Mouse (Mus musculus) small intestine, adult 2 months (tissue): ENCODE data around the gene 1700067P10Rik. TPM values are rescaled to one million over a fixed set of nuclear protein-coding genes. Genes with fewer than 3 reads are reported as not detected.
A peak's percentile ranks its signal among the peaks of the same experiment; 100 is the strongest.

Experiments
- H3K27ac ChIP-seq: fragments of 200-500 bp; 2 replicates; pipeline ENCODE4 v1.5.1; 2012; ENCODE audit warnings: low read depth, low read length, control low read depth, inconsistent platforms; ENCODE audit not compliant: insufficient read depth
- H3K27me3 ChIP-seq: fragments of 200-500 bp; 2 replicates; pipeline ENCODE4 v1.6.1; 2012; ENCODE audit warnings: mild to moderate bottlenecking, moderate library complexity, low read length, inconsistent platforms; ENCODE audit not compliant: control insufficient read depth, insufficient read depth
- H3K36me3 ChIP-seq: fragments of 200-500 bp; 2 replicates; pipeline ENCODE4 v1.6.1; 2012; ENCODE audit warnings: mild to moderate bottlenecking, low read length, control low read depth, inconsistent platforms; ENCODE audit not compliant: control insufficient read depth, insufficient read depth
- H3K4me1 ChIP-seq: fragments of 200-500 bp; 2 replicates; pipeline ENCODE4 v1.6.1; 2012; ENCODE audit warnings: low read length, inconsistent platforms, mixed read lengths; ENCODE audit not compliant: control insufficient read depth, insufficient read depth, insufficient read length
- H3K4me3 ChIP-seq: fragments of 200-500 bp; 2 replicates; pipeline ENCODE4 v1.5.1; 2012; ENCODE audit warnings: low read depth, mild to moderate bottlenecking, control low read depth, inconsistent platforms, low read length, moderate library complexity
- CTCF ChIP-seq: fragments of 200-500 bp; IDR thresholded peaks from 2 replicates; pipeline ENCODE4 v1.5.1; 2012; ENCODE audit warnings: low read depth, mild to moderate bottlenecking, control low read depth, inconsistent platforms, low read length, moderate library complexity, mixed read lengths; ENCODE audit not compliant: insufficient replicate concordance, insufficient read length; ENCODE audit errors: extremely low read depth
- POLR2A ChIP-seq: fragments of 200-500 bp; IDR thresholded peaks from 2 replicates; pipeline ENCODE4 v1.6.1; 2012; ENCODE audit warnings: low read depth, mild to moderate bottlenecking, control low read depth, inconsistent platforms, low read length, moderate library complexity
- WGBS: fragments of 180-500 bp; shearing (Covaris S2); methylation state at CpG from one replicate; pipeline ENCODE4 v1.1.7; 2018; 5-methylcytosine and 5-hydroxymethylcytosine counted together
- polyA plus RNA-seq: library from polyadenylated mRNA; depleted of rRNA; stranded (reverse); fragments of >200 nt; gene quantifications from 2 replicates; pipeline ENCODE4 v1.2.3, GENCODE M21; 2012

Gene 1700067P10Rik
- polyA plus RNA-seq, 1 experiment: not detected

DNA sequence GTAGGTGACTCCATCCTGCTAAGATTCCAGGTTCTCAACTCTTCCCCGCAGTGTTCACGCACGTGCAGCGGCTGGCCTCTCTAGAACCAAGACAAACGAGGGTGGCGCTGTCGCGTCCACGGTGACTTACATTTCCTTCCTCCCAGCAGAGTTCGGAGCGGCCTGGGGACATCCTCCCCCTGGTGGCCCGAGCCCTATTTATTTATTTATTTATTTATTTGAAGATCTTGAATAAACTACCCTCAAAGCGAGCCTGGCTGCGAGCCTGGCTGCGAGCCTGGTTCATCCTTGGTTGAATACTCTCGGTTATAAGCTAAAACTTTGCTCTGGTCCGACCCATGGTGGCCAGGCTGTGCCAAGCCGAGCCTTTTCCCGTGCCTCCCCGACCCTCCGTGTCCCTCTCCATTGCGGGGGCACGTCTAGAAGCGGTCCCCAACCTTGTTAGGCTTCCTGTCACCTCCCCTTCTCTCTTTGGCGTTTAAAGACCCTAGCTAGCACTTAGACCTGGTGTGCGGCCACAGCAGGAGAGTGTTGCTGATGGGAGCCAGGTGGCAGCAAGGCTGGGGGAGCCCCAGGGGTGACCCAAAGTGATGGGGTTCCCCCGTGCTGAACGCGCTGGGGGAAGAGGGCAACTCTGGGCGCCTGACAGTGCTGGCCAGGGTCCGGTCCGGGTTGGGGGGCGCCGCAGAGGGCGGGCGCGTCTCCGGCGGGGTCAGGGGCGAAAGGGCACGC is 8.1 kb downstream of the 1700067P10Rik start:
- peaks cover 9% of the 10 kb centered on the region for H3K4me1 ChIP-seq
- H3K27me3 ChIP-seq: peaks cover 49% of the 10 kb centered on the region
- peak overlapping the region; percentile 21 for H3K4me3 ChIP-seq
- no peak overlapping the region for H3K27ac ChIP-seq
- no peaks in the 10 kb centered on the region for H3K36me3 ChIP-seq
- WGBS: 3% methylated on average over 39 of the region's 41 CpGs
- no peak for TF ChIP-seq POLR2A
- TF ChIP-seq CTCF: peak; percentile 47; the same call in 1 of the 2 replicates

DNA sequence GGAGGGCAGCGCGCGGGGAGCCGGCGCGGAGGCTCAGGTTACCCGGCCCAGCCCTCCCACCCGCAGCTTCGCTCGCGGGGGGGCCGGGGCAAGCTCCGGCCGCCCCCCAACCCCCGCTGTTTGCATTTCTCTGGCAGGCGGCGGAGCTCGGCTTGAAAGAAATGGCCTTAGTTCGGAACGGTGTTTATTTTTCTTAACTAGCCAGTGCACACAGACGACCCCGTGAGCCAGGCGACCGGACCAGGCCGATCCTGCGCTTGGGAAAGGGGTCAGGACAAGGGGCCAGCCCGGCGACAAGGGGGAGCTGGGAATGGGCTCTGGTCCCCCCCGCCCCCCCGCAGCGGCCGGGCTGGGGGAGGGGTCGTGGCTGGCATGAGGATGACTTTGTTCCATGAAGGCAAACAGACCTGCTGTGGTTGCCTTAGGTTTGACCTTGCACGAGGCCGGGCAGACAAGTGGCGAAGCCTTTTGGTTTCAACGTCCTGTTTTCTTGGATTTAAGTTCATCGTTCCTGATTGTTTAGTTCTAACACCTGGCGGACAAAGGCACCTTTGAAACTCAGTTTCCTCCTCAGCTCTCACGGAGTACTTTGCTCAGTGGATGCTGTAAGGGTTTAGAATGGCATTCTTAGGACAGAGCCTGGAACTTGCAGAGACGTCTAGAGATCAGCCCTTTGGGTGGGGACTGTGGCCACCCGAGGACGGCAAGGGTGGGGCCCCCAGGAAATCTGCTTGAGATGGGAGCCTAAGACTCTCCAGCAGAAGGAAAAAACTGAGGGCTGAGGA is 8.8 kb downstream of the 1700067P10Rik start:
- peaks cover 49% of the 10 kb centered on the region for H3K27me3 ChIP-seq

DNA sequence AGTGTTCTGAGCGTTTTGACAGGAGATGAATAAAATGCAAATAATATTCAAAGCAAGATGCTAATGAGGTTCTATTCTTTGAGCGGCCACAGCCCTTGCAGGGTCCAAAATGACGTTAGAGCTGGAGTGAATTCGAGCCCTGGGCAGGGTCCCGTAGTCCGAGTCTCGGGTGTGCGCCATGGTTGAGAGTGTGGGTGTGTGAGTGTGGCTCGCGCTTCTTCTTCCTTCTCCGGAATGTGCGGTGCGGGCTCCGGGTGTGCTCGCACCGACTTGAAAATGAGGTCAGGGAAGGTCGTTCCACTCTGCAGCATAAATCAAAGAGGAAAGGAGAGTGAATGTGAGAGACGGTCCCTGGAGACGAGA is 9.4 kb downstream of the 1700067P10Rik start:
- H3K27me3 ChIP-seq: peaks cover 49% of the 10 kb centered on the region
- under 1% methylated on average over 19 of the region's 19 CpGs for WGBS
- peaks cover 9% of the 10 kb centered on the region for H3K4me1 ChIP-seq
- peak overlapping the region; percentile 38 for H3K4me3 ChIP-seq
- H3K36me3 ChIP-seq: no peaks in the 10 kb centered on the region
- H3K27ac ChIP-seq: no peak overlapping the region
- TF ChIP-seq POLR2A (no peak), CTCF (no peak)

More for the DNA sequence above, 8.8 kb downstream of the 1700067P10Rik start:
- WGBS: under 1% methylated on average over 43 of the region's 43 CpGs
- Histone ChIP-seq H3K4me1 (peaks cover 9% of the 10 kb centered on the region), H3K27ac (no peak overlapping the region), H3K36me3 (no peaks in the 10 kb centered on the region), H3K4me3 (peak overlapping the region; percentile 38)
- TF ChIP-seq POLR2A: no peak
- no peak for TF ChIP-seq CTCF

DNA sequence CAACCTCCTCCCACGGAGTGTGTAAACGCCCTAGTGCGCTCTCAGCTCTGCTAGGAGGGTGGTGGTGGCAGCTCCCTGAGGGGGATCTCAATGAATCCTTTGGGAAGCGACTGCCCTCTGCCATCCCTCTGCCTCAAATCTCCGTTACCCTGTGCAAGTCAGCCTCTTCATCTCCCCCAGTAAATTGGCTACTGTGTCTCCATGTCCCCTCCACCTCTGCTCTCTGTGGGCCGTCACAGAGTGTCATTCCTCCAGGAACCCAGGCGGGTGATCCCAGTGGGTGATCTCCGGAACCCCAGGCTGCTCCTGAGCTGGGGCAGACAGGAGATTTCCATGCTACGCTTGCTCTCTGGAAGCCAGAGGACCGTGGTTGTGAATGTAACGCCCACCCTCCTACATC is 10.2 kb downstream of the 1700067P10Rik start:
- no peak overlapping the region for H3K27ac ChIP-seq
- peaks cover 49% of the 10 kb centered on the region for H3K27me3 ChIP-seq
- H3K4me1 ChIP-seq: peaks cover 9% of the 10 kb centered on the region
- no peak overlapping the region for H3K4me3 ChIP-seq
- no peaks in the 10 kb centered on the region for H3K36me3 ChIP-seq
- TF ChIP-seq POLR2A (no peak), CTCF (no peak)
- 57% methylated on average over 11 of the region's 11 CpGs for WGBS

DNA sequence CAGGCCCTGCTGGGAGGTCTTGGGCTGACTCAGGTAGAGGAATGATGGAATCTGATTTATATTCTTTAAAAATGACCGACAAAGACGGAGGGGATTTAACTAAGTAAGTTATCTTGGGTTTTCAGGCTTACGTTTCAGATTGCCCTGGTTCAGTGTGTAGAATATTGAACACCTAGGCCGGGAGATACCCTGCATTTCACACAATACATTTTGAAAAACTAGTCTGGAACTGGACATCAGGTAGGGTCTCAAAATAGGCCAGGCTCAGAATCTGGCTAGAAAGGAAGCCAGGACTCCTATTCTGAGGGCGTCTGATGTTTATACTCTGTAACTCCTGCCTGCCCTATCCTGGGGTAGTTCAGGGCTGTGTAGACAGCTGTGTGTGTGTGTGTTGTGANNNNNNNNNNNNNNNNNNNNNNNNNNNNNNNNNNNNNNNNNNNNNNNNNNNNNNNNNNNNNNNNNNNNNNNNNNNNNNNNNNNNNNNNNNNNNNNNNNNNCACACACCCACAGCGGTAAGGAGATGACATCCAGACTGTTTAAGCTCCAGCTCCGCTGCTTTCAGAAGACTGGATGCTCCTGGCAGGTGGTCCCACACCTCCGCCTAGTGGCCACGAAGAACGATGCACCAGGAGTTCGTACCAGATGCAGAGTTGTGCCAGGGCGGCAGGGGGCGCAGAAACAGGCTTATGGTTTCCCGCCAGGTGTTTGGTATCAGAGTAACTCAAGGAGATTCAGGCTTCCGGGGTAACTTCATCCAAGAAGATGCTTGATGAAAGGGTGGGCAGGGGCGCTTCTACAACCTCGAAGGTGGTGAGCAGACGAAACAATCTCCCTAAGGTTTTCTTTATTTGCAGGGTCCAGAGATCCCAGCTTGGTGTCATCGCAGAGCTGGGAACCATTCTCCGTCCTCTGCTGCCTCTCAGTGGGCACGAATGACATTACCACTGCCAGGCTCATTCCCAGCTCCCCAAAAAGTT is 11.6 kb downstream of the 1700067P10Rik start:
- no peak for TF ChIP-seq POLR2A
- peak; percentile 98 for TF ChIP-seq CTCF
- no peaks in the 10 kb centered on the region for H3K36me3 ChIP-seq
- peaks cover 9% of the 10 kb centered on the region for H3K4me1 ChIP-seq
- no peak overlapping the region for H3K27ac ChIP-seq
- peaks cover 36% of the 10 kb centered on the region for H3K27me3 ChIP-seq
- WGBS: 15% methylated on average over 20 of the region's 21 CpGs
- peak overlapping the region; percentile 39 for H3K4me3 ChIP-seq

DNA sequence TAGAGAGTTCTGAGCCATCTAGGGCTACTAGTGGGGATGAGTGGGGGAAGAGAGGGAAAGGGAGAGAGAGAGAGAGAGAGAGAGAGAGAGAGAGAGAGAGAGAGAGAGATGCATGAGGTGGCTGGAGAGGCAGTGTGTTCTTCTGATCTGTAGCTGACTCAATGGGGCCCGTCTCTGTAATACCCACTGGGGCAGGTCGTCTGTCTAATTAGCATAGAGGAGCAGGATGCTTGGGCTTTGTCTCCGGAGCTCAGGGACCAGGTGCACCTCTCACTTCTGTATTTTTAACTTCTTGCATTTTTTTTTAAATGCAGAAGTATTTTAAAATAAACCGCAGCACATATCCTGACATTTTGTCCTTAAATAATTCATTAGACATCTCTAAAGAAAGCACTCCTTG is 18.2 kb downstream of the 1700067P10Rik start:
- Histone ChIP-seq H3K36me3 (no peaks in the 10 kb centered on the region), H3K27me3 (no peaks in the 10 kb centered on the region), H3K4me1 (no peaks in the 10 kb centered on the region), H3K4me3 (no peak overlapping the region), H3K27ac (peak overlapping the region; percentile 26; the same call in 1 of the 2 replicates)
- TF ChIP-seq POLR2A (no peak), CTCF (no peak)
- 50% methylated on average over 4 of the region's 4 CpGs for WGBS

DNA sequence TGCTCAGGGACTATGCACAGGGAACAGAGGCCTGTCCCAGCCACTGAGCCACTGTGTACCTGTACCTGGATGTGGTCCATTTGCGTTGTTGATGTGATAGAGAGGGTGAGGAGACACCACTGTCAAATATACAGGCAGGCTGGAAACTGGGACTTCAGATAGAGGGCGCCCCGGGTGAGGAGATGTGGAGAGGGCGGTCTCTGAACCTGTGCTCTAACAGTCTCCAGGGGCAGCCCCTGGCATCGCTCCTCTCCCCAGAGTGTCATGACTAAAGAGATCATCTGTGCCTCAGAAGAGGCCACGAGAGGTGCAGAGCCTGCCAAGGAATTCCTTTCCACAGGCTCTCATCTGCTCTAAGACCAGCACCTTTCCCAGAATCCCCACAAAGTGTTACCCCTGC is 18.7 kb downstream of the 1700067P10Rik start:
- H3K4me1 ChIP-seq: no peaks in the 10 kb centered on the region
- no peak overlapping the region for H3K27ac ChIP-seq
- TF ChIP-seq CTCF (no peak), POLR2A (no peak)
- H3K36me3 ChIP-seq: no peaks in the 10 kb centered on the region
- no peak overlapping the region for H3K4me3 ChIP-seq
- WGBS: 63% methylated on average over 6 of the region's 6 CpGs
- no peaks in the 10 kb centered on the region for H3K27me3 ChIP-seq
